Mouse (Mus musculus) urinary bladder, postnatal 36 days (tissue): ENCODE results near the gene B4galt4.
A peak's percentile ranks its signal among the peaks of the same experiment; 100 is the strongest.
"Not testable (repeated sequence)": the region's sequence is repeated elsewhere in the genome, so short reads cannot be mapped to it uniquely, and the experiment has no call there.

Source experiments
- DNase-seq, 2 experiments: peaks; one replicate each; pipeline ENCODE4 v3.0.0; 2022; ENCODE audit warnings: low spot score in 2 of 2, mixed read lengths in 1 of 2

The B4galt4 gene

GRCm38 (mm10) chr16:38742113-38742658 lies at the start of gene B4galt4:
TSS of gene B4galt4 (plus strand) at chr16:38742264.
- peak; percentile 70 to 79 for DNase-seq

GRCm38 (mm10) chr16:38694906-38695540 lies 47.0 kb upstream of the B4galt4 start:
- DNase-seq = no peak

- no peak for DNase-seq
Observed at GRCm38 (mm10) chr16:38695557-38695956, 46.5 kb upstream of the B4galt4 start.

- DNase-seq = no peak
Observed at GRCm38 (mm10) chr16:38697611-38698010, 44.5 kb upstream of the B4galt4 start.

GRCm38 (mm10) chr16:38700392-38701162 lies 41.5 kb upstream of the B4galt4 start:
- DNase-seq = no peak

GRCm38 (mm10) chr16:38701492-38702185 lies 40.4 kb upstream of the B4galt4 start:
- no peak for DNase-seq

GRCm38 (mm10) chr16:38702316-38702715 lies 39.7 kb upstream of the B4galt4 start:
- DNase-seq = no peak

GRCm38 (mm10) chr16:38703501-38703900 lies 38.6 kb upstream of the B4galt4 start:
- no peak for DNase-seq

- DNase-seq = no peak
Observed at GRCm38 (mm10) chr16:38705531-38706281, 36.4 kb upstream of the B4galt4 start.

GRCm38 (mm10) chr16:38706782-38707181 lies 35.3 kb upstream of the B4galt4 start:
- DNase-seq = no peak

GRCm38 (mm10) chr16:38708962-38709520 lies 33.0 kb upstream of the B4galt4 start:
- no peak for DNase-seq

GRCm38 (mm10) chr16:38711245-38711644 lies 30.8 kb upstream of the B4galt4 start:
- no peak for DNase-seq

- no peak for DNase-seq
Observed at GRCm38 (mm10) chr16:38712105-38712504, 30.0 kb upstream of the B4galt4 start.

- peak; percentile 70 to 83 for DNase-seq
Observed at GRCm38 (mm10) chr16:38712581-38713403, 29.3 kb upstream of the B4galt4 start, which contains the start of gene Arhgap31. TSS of gene Arhgap31 (minus strand) at chr16:38713274.

GRCm38 (mm10) chr16:38713404-38714258 lies 28.4 kb upstream of the B4galt4 start:
- no peak for DNase-seq

GRCm38 (mm10) chr16:38714259-38714526 lies 27.9 kb upstream of the B4galt4 start:
- not testable (repeated sequence) for DNase-seq

GRCm38 (mm10) chr16:38721377-38721776 lies 20.7 kb upstream of the B4galt4 start:
- DNase-seq = no peak

- no peak for DNase-seq
Observed at GRCm38 (mm10) chr16:38724256-38724655, 17.8 kb upstream of the B4galt4 start.

- DNase-seq = no peak
Observed at GRCm38 (mm10) chr16:38724974-38725373, 17.1 kb upstream of the B4galt4 start.
